Mouse (Mus musculus) layer of hippocampus, postnatal 10 days (tissue): Measurements from ENCODE around the gene Fam187a. TPM values are rescaled to one million over a fixed set of nuclear protein-coding genes. Genes with fewer than 3 reads are reported as not detected.

Experiments used
- DNase-seq, 2 experiments: peaks; one replicate each; pipeline ENCODE4 v3.0.0; 2021; ENCODE audit warnings: low spot score in 2 of 2
- long read RNA-seq: library from polyadenylated mRNA; stranded (forward); transcript quantifications from one replicate; pipeline ENCODE4 v2.0.0, GENCODE M21; 2023
- total RNA-seq, 2 experiments: library from RNA; stranded (reverse); gene quantifications; 2 replicates each; pipeline ENCODE4 v1.2.3; 2021

The Fam187a gene
- not detected for total RNA-seq
- long read RNA-seq = 0 reads

DNA sequence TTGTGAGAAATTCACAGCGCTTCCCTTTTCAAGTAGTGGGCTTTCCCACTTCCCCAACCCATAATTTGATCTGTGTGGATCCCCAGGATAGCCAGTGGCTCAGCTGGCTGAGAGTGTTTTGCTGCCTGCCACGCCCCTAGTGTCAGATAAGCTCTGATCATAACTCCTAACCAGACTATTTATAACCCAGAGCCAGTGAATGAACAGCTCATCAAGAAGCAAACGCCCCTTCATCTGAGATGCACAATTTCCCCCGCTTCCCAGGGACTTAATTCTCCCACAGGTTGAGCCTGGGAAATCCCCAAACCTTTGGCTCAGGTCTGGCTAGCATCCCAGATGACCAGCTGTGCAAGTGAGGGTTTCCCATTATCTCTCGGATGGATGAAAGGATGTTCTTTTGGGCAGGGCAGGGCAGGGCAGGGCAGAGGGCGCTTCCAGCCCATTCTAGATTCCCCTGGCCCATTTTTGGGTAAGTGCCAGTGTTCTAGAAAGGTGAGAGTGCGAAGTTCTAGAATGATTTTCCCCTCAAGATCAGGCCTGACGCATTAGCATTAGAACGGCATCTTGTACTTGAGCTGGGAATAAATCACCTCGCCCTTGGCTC is at the start of gene Fam187a:
Gene Fam187a, plus strand, starts transcription at position 554 of the 604 bp plus-strand sequence.
- no peak for DNase-seq

DNA sequence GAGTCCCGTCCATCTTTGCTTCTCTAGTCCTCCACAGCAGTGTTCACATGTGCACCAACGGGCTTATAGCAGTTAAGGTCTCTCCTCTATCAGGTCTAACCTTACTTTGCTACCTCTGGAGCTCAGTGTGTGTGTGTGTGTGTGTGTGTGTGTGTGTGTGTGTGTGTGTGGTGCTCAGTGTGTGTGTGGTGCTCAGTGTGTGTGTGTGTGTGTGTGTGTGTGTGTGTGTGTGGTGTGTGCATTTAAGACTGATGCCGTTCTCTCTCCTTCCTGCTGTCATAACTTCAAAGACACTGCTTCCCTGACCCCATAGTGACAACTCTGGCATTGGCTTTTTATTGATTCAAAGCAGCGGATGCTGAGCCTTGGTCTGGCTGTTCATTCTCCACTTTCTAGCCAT is 49.4 kb upstream of the Fam187a start, which contains the start of gene Higd1b:
Gene Higd1b, plus strand, starts transcription at position 301 of the 400 bp plus-strand sequence.
- DNase-seq = no peak

DNA sequence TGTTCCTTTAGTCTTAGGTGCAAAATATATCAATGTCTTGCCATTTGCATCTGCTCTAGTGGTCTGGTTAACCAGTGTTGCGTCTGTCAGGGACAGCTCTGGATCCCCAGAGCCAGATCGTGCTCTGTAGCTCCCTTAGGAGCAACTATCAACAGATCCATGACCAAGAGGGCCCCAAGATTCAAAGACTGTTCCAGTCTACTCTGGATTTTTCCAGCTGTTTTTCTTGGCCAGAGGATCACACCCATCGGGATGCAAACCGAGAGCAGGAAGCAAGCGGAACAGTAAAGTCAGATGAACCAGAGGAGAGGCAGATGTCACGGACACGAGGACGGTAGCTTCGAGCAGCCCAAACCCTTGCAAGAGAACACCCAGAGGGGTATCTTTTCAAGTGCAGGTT is 48.8 kb upstream of the Fam187a start:
- DNase-seq = no peak

DNA sequence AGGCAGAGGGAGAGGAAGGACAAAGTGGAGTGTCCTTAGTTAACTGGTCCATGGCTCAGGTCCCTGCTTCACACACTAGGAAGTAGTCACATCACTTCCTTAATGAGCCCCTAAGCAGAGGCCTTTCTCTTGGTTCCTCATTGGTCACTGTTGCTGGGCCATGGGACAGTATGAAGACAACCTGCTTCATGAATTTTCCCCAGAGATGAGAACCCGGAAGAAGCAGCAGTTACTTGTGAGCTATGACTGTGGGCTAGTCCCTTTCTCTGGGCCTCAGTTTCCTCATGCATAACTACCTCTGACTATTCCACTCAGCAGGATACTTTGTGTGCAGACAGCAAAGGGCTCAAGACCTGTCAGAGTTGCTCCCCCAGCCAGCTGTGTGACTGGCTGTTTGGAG is 47.6 kb upstream of the Fam187a start:
- no peak for DNase-seq

DNA sequence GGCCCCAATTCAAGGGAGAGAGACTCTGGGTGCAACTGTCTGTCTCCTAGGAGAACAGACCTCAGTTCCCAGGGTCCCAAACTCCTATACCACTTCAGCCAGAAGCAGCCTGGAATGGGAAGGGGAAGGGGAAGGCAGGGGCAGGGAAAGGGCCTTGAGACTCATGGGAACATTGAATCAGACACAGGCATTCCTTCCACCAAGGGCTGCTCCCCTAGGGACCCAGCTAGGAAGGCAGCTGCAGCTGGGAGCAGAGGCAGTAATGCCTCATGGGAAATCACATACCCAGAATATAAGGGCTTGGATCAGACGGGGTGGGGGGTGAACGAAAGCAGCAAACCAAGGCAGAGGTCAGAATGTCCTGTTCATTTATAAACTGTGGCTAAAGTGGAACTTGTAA is 46.8 kb upstream of the Fam187a start:
- no peak for DNase-seq

DNA sequence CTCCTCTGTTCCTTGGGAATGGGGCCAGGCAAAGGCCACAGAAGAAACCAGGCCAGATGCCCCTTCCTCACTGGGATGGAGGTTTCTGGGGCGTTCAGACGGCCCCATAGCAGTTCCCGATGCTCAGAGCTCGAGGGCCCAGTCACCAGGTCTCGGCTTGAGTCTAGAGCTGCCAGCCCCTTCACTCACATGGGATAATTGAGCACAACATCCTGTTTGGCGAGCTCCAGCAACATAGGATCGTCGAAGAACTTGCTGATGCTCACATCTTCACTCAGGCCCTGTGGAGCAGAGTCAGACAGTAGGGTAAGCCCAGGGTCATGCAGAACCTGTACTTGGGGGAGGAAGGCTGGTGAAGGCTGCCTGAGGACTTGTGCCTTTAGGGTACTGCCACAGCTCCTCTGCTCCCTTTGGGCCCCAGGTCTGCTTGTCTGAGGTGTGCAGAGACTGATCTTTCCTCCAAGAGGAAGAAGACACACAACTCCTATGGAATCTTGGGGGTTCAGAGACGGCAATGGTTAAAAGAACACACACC is 46.3 kb upstream of the Fam187a start:
- no peak for DNase-seq

DNA sequence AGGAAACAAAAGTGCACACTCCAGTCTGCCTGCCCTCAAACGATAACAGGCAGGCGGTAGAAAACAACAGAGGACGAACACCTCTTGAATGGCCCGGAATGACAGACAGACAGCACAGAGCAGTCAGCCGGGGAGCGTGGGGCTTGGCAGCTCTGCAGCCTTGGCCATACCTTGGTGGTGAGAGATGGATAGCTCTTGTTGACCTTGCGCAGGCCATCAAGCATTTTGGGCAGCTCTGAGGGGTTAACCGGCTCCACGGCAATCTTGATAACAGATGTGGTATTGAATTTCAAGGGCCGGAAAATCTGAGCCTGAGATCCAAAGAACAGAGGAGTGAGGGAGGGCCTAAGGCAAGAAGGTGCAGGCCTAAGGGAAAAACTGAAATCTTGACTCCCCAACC is 39.0 kb upstream of the Fam187a start:
- DNase-seq = no peak

DNA sequence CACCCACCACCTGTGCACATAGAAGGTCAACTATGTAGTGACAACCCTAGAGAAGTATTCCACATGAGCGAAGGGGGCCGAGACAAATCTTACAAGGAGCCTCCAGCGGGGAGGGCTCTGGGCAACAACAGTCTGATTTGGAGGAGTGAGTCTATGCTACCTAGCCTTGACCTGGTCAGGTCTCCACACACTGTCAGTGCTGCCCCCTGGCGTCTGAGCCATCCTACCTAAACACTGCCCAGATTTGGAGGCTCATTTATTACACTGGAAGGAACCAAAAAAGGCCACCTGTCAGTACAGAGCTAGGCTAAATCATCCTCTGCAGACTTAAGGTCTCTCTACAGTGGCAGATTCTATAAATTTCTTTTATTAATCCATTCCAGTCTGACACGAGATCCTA is 33.1 kb upstream of the Fam187a start:
- peak; percentile 34 to 54 for DNase-seq

DNA sequence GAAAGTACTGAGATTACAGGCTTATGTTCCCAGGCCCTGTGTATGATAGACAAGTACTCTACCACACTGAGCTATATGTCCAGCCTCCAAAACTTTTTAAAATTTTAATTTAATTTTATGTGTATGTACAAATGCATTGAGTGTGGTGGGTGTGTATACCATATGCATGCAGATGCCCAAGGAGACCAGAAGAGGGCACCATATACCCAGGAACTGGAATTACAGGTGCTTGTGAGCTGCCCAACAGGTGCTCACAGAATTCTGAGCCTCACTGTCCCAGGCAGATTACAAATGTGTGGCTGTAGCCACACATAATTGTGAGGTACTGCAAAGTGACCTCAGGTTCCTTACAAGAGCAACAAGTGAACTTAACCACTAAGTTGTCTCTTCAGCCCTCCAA is 31.2 kb upstream of the Fam187a start:
- no peak for DNase-seq

DNA sequence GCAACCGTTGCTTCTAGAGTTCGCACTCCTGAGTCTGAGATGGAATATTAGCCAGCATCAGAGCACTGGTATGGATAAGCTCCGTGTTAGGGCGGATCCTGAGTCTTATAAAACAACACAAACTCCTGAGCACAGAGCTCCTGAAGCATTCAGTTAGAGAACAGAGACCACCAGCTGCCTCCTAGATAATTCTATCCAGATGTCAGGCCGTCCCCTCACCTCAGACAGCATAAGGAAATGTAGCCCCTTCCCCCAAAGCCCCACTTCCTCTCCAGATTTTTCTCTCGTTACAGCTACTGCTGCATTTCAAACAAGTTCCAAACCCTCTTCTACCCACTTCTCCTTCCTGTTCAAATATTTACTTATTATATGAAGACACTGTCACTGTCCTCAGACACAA is 29.0 kb upstream of the Fam187a start:
- no peak for DNase-seq

DNA sequence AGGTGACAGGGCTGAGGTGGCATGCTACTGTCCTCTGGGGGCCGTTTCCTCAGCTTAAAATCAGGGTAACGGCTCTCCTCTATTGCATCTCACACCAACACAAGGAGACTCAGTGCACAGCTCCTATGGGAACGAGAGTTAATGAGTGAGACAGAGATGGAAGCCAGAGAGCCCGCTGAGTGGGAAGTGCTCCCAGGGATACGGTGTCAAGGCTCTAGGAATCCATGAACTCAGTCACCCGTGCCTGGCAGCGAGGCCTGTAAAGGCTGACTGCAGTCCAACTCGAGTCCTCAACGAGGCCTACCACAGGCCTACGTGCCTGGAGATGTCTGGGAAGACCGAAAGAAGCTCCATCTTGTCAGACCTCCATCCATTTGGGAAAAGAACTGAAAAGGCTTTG is 26.0 kb upstream of the Fam187a start:
- DNase-seq = peak; percentile 22 to 36

DNA sequence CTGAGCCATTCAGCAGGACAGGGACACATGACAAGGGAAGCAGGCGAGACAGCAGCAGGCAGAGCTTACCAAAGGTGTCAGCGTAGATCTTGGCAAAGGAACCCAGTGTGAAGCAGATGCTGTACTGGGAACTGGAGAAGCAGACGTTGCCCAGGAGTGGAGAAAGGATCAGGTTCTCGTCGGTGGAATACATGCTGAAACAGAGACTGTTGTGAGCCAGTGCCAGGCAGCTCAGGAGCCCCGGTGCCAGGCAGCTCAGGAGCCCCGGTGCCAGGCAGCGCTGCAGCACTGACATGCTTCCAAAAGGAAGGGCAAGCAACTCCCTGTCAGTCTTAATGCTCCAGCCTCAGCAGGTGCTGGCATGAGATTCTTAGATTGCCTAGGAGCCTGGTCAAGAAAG is 25.0 kb upstream of the Fam187a start:
- DNase-seq = peak in 1 of 2 experiments; percentile 34

DNA sequence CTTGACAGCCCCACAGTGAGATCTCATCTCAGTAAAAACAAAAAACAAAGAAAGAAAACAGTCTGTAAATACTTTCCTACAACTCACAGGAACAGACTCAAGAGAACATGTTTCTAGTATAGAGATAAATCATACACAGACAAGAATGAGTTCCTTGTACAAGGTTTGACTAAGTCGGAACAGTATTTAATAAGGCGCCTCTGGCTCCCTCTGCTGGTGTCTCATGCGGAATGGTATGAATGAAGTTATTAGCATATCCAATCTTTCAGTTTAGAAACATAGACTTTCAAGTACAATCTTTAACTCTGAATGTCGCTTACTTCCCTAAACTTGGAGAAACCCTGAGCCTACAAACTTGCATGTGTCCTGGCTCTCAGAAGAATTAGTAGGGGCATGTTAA is 20.7 kb upstream of the Fam187a start:
- DNase-seq = peak; percentile 73 to 76

DNA sequence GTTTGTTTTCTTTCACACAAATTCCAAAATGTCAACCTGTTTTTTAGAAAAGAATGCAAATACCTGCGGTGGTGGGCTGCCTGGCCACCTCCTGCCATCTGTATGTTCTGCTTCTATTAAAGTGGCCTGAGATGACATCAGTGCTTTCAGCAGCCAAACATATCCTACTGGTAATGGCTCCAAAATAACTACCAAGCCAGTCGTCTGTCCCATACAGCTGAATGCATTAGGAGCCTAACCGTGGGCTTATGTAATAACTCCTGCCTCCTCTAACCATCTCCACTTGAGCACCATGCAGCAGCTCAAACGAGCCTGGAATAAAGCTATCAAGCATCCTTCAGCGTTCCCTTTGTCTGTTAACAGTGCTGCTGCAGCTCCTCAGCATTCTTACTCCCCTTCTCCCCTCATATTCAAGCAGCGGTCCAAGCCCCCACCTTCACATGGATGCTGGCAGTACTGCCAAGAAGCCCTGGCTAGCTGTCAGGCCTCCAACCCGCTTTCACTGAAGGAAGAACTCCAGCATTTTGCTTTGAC is 10.1 kb upstream of the Fam187a start:
- DNase-seq = peak in 1 of 2 experiments; percentile 58

DNA sequence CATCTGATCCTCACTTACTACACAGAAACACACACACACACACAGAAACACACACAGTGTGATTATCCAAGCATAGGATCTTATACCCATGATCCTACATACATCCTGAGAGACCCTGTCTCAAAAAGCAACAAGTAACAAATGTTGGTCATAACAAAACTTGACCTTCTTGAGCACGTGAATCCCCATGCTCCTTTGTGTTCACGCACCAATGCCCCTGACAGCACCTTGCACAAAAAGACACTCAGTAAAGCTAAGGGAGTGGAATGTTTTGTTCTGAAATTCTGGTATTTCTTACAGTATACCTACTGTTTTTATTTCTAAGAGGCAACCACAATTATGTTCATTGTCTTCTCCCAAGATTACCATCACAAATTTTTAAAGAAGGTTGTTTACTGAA is 5.4 kb upstream of the Fam187a start:
- DNase-seq = no peak

DNA sequence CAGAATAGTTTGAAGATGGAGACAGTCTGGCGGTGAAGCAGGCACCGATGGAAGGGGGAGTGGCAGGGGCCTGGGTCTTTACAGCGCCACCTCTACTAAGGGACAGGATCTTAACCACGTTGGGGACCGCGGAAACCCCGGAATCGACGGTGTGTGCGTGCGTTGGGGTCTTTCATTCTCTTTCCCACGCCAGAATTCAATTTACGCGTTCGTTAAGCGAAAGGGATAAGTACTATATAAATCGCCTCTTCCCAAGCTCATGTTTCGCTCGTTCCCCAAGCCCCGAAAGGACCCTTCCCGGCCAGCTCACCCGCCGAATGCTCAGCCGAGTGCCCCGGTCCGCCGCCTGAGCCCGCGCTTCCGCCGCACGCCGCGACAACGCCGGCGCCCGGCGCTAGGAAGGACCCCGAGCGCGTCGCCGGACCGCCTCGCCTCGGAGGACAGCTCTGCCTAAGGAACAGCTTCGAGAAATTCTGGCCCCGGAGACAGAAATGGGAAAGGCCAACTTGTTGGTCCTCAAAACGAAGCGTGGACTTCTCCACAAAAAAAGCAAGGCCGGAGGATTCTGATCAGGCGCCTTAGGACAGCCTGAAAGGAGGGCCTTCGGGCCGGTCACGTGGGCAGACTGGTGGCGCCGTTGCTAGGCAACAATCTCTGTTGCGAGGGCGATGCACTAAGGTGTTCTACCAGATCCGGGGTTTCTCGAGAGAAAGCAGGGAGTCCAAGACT is 4.2 kb upstream of the Fam187a start, which contains the start of the genes Eftud2 and Ccdc103:
Gene Eftud2, minus strand, starts transcription at position 401 of the 729 bp plus-strand sequence.
Gene Ccdc103, plus strand, starts transcription at position 620 of the 729 bp plus-strand sequence.
- DNase-seq = peak; percentile 96

DNA sequence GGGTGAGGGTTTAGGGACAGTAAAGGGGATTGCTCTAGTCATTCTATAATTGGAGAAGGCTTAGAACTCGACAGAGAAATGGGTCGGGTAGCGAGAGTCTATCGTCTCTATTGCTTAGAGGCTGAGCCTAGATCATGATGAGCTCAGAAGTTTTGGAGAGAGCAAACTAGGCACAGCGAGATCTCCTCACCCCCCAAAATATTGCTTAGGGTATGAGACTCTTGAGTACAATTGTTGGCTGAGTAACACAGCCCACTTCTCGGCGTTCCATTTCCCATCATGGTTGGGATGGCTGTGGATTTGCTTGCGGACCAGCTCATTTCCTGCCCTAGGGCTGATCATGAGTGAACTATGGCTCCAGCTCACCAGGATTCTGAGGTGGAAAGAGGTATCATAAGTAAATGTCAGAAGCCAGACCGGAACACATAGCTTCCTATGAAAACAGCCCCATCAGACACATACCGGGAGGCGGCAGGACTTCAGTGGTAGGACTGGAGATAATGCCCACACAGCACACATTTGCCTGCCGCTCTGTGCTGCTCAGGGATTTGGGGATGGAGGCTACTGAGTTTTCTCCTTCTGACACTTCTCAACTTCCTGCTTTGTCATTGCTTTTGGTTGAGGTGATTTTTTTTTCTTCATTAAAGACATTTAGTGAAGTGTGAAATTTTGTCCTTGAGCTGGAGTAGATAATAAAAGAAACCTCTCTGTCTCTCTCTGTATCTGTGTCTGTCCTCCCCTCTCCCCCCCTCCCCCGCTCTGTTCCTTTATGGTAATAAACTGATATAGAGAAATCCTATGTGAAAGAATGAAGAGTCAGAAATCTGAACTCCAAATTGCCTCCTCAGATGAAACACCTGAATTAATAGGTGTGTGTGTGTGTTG is 3.4 kb upstream of the Fam187a start:
- DNase-seq = no peak

DNA sequence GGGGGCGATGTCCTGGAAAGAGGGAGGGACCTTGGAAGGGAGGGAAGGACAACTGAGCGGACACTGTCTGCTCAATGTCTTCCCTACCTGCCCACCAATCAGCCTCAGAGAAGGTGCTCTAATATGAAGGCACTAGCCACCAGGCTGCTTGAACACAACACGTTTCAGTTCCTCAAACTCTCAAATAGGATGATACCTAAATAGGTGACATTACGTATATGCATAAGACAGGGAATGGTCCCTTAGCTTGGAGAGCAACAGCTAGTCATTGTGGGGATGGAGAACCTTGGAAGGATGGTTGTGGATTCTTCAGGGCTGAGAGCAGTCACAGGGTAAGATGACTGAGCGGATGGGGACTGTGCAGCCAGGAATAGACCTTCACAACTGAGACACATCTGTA is 2.5 kb downstream of the Fam187a start:
- DNase-seq = no peak

DNA sequence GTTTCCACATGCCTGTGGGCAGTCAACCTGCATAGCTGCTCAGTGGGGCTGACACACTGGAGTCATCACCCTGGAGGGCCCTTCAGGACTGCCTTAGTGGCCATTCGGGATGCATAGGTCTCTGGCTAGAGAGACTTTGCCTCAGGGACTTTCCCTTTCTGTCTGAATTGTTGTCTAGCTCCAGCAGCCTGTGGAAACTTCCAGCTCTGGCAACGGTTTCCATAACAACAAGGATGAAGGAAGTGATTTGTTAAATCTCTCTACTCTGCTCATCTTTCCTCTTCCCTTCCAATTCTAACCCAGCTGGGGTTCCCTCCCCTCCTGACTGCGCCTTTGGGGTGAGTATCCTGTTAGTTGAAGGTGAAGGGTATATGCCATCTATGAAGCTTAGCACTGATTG is 3.2 kb downstream of the Fam187a start:
- peak in 1 of 2 experiments; percentile 39 for DNase-seq

DNA sequence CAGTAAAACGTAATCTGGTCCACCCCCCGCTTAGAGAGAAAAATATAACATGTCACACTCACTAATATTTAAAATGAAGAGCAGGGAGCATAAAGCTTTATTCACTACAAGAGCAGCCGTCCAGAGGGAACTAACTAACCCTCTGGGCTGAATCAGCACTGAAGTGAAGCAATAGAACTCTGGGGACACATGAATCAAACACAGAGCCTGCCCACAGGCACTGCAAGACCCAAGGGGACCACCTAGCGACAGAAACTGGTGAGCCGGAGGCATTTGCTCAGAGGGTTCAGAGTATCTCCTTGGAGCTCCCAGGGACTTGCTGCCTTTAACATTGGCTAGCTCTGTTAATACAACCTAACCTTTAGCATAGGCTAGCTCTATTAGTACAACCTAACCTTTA is 5.1 kb downstream of the Fam187a start:
- no peak for DNase-seq

DNA sequence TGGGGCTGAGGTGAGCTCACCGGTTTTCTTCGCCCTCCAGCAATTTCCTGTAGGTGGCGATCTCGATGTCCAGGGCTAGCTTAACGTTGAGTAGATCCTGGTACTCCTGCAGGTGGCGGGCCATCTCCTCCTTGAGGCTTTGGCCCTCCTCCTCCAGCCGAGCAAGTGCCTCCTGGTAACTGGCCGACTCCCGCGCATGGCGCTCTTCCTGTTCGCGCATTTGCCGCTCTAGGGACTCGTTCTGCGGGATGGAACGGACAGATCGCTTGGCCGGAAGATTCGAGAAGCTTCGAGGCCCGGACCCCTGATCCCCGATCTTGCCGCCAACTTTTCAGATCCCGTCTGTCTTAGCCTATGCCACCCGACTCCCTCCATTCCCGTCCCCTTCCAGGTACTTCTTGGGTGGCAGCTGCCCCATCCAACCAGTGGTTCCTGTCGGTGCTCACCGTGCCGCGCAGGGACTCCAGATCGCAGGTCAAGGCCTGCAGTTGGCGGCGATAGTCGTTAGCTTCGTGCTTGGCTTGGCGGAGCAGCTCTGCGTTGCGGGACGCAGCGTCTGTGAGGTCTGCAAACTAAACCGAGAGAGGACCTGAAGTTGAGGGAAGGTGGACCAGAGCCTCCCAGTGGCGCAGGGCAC is 8.2 kb downstream of the Fam187a start:
- peak in 1 of 2 experiments; percentile 62 for DNase-seq
